Mouse (Mus musculus) G1E (cell line): ENCODE results near the gene Gm14569. TPM values are rescaled to one million over a fixed set of nuclear protein-coding genes. Genes with fewer than 3 reads are reported as not detected.

ENCODE experiments used
- ATAC-seq: 2 replicates; pipeline ENCODE4 v1.8.0; 2016; ENCODE audit warnings: mild to moderate bottlenecking; ENCODE audit not compliant: insufficient number of reproducible peaks, poor library complexity, low FRiP score, severe bottlenecking; ENCODE audit errors: extremely low read depth
- DNase-seq: peaks from one replicate; pipeline ENCODE4 v3.0.0; 2012; ENCODE audit warnings: low spot score
- H3K27me3 ChIP-seq: 2 replicates; pipeline ENCODE4 v1.6.1; 2012; ENCODE audit warnings: mild to moderate bottlenecking, low read length, inconsistent platforms; ENCODE audit not compliant: insufficient read depth
- H3K36me3 ChIP-seq: replicated peaks from 2 replicates; pipeline ENCODE3; 2012; ENCODE audit warnings: mild to moderate bottlenecking, inconsistent platforms
- H3K4me1 ChIP-seq: 2 replicates; pipeline ENCODE4 v1.6.1; 2012; ENCODE audit warnings: low read depth, low read length, inconsistent platforms, mixed read lengths; ENCODE audit not compliant: insufficient read depth
- H3K4me3 ChIP-seq: 2 replicates; pipeline ENCODE4 v1.5.1; 2012; ENCODE audit warnings: low read depth, mild to moderate bottlenecking, inconsistent platforms, low read length, moderate library complexity, mixed read lengths
- H3K9me3 ChIP-seq: replicated peaks from 2 replicates; pipeline ENCODE4 v1.6.1; 2012; ENCODE audit warnings: inconsistent platforms
- CTCF ChIP-seq: IDR thresholded peaks from 2 replicates; pipeline ENCODE4 v1.5.1; 2012; ENCODE audit warnings: low read depth, low read length, inconsistent platforms, mixed read lengths
- GATA1 ChIP-seq: IDR thresholded peaks from 2 replicates; pipeline ENCODE4 v1.6.1; 2012; ENCODE audit warnings: borderline replicate concordance, low read length, inconsistent platforms, mixed read lengths
- GATA2 ChIP-seq: IDR thresholded peaks from 2 replicates; pipeline ENCODE4 v1.6.1; 2012; ENCODE audit warnings: low read depth, low read length, inconsistent platforms, borderline replicate concordance
- POLR2AphosphoS5 ChIP-seq: IDR thresholded peaks from 2 replicates; pipeline ENCODE4 v1.6.1; 2012; ENCODE audit warnings: low read depth, low read length, inconsistent platforms; ENCODE audit not compliant: insufficient replicate concordance
- TAL1 ChIP-seq: conservative IDR thresholded peaks from 2 replicates; pipeline ENCODE4 v1.6.1; 2012; ENCODE audit warnings: low read depth, low read length, inconsistent platforms, mixed read lengths
- polyA plus RNA-seq: library from polyadenylated mRNA; stranded (reverse); fragments of >175 nt; gene quantifications from 2 replicates; pipeline ENCODE4 v1.2.3, GENCODE M21; 2012
- total RNA-seq, 2 experiments: library from RNA; stranded (forward) in 1 of 2; stranded (reverse) in 1 of 2; fragments of 200-1000 nt in 1 of 2; fragments of >200 nt in 1 of 2; fragmentation: Nextera tagmentation in 1 of 2; gene quantifications; 2 replicates each; pipeline ENCODE4 v1.2.3; 2014 to 2017

The Gm14569 gene
- total and polyA plus RNA-seq, 3 experiments: 0.11 TPM; not detected in 2

- TF ChIP-seq TAL1: no peak
- TF ChIP-seq GATA1: no peak
- TF ChIP-seq POLR2AphosphoS5: no peak
- no peak for TF ChIP-seq CTCF
- TF ChIP-seq GATA2: no peak
- Histone ChIP-seq H3K4me3 (no peak overlapping the region), H3K27me3 (no peaks in the 10 kb centered on the region), H3K9me3 (no peaks in the 10 kb centered on the region), H3K4me1 (no peaks in the 10 kb centered on the region), H3K36me3 (no peaks in the 10 kb centered on the region)
- no peak for DNase-seq
- ATAC-seq: no peak
Observed at GRCm38 (mm10) chrX:36389971-36390370, 101.7 kb downstream of the Gm14569 start.

DNA sequence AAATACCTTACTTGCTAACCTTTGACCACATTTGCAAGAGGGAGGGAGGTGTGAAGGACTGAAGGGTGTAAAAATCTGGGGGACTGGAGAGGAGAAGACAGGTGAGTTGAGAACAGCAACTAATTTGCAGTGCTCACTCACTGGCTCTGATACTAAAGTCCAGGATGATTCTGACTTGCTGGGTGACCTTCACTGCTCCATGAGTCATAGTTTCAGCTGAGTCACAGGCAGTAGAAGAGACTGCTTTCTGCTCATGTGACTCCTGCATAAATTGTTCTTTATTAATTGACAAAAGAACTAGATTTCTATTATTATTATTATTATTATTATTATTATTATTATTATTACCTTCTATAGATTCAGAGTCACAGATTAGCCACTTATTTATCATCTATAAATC lies 106.3 kb downstream of the Gm14569 start:
- TF ChIP-seq GATA2 (no peak), GATA1 (no peak), TAL1 (no peak), CTCF (no peak), POLR2AphosphoS5 (no peak)

More for the DNA sequence above, 106.3 kb downstream of the Gm14569 start:
- Histone ChIP-seq H3K4me1 (no peaks in the 10 kb centered on the region), H3K9me3 (no peaks in the 10 kb centered on the region), H3K4me3 (no peak overlapping the region), H3K27me3 (no peaks in the 10 kb centered on the region), H3K36me3 (no peaks in the 10 kb centered on the region)
- DNase-seq (no peak), ATAC-seq (no peak)

Other genes with a start within 250 kb of the Gm14569 start
- not detected in 2 replicates for gene Lonrf3, start 163.5 kb downstream of the Gm14569 start, total RNA-seq (2014; fragmentation: Nextera tagmentation)
- not detected in 2 replicates for gene Lonrf3, start 163.5 kb downstream of the Gm14569 start, total RNA-seq (2017)
- gene Lonrf3, start 163.5 kb downstream of the Gm14569 start, polyA plus RNA-seq: not detected in 2 replicates
- gene Gm6268, start 90.5 kb downstream of the Gm14569 start, total RNA-seq (2014; fragmentation: Nextera tagmentation): not detected in 2 replicates
- 0.23 TPM in 1 of 2 replicates, not detected in the other for gene Gm6268, start 90.5 kb downstream of the Gm14569 start, total RNA-seq (2017)
- not detected in 2 replicates for gene Gm6268, start 90.5 kb downstream of the Gm14569 start, polyA plus RNA-seq
- 54.4 and 60.4 TPM in 2 replicates for gene Pgrmc1, start 106.4 kb upstream of the Gm14569 start, total RNA-seq (2014; fragmentation: Nextera tagmentation)
- 88.4 and 109 TPM in 2 replicates for gene Pgrmc1, start 106.4 kb upstream of the Gm14569 start, total RNA-seq (2017)
- gene Pgrmc1, start 106.4 kb upstream of the Gm14569 start, polyA plus RNA-seq: 107 and 113 TPM in 2 replicates
- 8.5 and 10.9 TPM in 2 replicates for gene Akap17b, start 153.6 kb upstream of the Gm14569 start, total RNA-seq (2014; fragmentation: Nextera tagmentation)
- 5.9 and 6.3 TPM in 2 replicates for gene Akap17b, start 153.6 kb upstream of the Gm14569 start, total RNA-seq (2017)
- gene Akap17b, start 153.6 kb upstream of the Gm14569 start, polyA plus RNA-seq: 0.53 and 0.57 TPM in 2 replicates